Mouse (Mus musculus) liver (tissue): ENCODE data around the gene Rtkn.

ENCODE experiments used
- DNase-seq: peaks from one replicate; pipeline ENCODE4 v3.0.0-alpha.2; 2020; ENCODE audit warnings: mixed read lengths

Rtkn gene

DNA sequence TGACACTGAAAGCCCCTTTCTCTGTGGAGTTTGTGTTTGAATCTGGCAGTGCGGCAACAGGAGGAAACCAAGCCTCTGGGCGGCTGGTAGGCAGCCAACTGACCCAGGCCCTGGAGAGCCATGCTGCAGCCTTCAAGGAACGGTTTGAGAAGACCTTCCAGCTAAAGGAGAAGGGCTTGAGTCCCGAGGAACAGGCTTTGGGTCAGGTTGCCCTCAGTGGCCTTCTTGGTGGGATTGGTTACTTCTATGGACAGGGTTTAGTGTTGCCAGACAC lies 18.2 kb upstream of the Rtkn start:
- no peak for DNase-seq

DNA sequence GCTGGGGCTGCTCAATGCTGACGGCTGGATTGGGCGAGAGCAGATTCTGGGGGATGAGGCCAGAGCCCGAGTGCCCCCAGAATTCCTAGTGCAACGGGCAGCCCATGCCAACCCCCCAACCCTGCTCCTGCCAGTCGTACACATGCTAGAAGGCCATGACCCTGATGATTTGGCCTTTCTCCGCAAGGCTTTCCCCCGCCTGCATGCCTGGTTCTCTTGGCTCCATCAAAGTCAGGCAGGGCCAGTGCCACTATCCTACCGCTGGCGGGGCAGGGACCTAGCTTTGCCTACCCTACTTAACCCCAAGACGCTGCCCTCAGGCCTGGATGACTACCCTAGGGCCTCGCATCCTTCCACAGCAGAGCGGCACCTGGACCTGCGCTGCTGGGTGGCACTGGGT lies 17.6 kb upstream of the Rtkn start:
- no peak for DNase-seq

DNA sequence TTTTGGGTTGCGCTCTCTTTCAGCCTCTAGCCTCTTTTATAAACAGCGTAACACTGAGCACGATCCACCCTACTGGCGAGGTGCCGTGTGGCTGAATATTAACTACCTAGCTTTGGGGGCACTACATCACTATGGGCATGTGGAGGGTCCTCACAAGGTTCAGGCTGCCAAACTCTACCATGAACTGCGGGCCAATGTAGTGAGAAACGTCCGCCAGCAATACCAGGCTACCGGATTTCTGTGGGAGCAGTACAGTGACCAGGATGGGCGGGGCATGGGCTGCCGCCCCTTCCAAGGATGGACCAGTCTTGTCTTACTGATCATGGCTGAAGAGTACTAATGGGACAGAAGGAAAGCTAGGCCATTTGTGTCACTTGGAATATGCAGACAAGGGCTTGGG lies 16.9 kb upstream of the Rtkn start:
- DNase-seq = no peak

DNA sequence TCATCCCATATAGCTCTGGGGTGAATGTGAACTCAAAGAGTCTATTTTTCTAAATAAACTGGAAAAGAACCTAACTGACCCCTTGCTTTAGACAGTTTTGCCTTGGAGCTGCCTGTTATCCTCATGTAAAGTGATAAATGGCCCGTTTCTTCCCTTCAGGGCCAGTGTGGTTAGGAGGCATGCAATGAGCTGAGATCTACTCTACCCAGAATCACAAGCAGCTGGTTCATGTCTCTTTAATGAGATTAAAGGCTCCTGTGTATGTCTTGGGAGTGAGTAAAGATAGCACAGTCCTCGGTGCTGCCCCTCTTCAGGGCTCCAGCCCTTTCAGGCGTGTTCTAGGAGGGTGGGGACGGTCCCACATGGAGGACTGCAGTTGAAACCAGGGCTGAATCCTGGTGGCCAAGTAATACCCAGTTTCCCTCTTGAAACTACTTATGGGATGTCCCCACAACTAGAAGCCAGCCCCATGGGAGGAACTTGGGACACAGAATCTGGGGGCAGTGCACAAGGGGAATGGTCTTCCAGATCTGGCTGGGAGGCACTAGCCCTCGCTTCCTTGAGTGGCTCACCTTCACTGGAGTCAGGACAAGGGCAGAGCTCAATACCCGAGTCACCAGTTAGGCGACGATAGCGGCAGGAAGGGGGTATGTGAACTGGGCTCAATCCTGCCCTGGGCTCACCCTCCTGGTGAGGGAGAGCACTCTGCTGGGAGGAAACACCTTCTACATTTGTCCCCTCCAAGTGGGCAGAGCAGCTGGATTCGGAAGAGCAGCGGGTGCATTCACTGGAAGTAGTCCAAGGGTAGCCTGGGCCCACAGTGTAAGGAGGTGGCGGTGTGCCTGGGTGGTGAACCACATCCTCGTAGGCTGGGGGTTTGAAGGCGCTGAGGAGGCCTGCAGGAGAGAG lies 16.2 kb upstream of the Rtkn start:
- DNase-seq = no peak

DNA sequence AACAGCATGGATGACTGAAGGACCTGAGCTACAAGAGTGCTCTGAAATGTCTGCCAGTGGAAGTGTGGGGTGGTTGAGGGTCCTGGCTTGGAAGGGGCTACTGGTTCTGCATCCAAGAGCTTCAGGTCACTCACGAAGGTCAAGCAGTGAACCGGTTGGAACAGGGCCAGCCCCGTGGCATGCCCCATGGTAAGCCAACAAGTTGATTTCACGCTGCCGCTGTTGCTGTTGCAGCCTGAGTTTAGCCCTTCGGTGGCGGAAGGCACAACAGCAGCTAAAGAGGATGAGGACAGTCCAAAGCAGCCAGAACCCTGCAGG lies 15.6 kb upstream of the Rtkn start:
- DNase-seq = no peak

DNA sequence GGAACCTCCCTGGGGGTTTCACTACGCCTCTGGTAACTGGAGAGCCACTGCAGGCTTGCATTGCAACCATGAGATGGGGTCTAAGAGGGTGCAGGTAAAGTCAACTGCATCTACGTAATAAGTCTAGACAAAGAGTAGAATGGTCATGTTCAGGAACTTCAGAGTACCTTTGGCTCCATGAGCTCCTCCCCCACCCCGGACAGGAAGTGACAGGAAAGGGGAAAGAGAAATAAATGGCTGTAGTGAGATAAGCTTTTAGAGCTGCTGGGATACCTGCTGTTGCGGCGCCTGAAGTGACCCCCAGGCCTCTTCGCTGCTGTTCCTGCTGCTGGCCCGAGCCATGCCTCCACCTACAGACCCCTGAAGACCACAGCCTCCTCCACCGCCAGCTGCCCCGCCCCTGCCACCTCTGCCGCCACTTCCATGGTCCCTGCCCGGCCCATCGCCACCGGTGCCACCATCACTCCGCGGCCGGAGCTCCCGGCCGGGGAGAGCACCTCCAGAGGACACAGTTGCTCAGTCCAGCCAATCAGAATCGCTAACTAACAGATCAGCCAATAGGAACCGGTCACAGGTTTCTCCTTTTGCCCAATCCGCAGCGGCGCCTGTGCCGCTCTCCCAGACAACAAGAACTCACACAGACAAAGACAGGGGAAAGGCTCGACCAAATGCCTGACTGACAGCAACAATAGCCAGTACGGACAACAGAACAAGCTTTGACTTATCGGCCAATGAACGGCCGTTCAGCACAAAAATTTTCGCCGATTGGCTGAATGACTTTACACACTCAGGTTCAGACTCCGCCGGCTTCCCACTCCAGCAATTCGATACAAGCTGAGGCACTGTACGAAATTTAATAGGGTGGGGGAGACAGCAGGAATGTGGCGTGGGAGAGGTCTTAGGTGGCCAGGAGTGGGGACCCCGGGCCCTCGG lies 14.1 kb upstream of the Rtkn start, which contains the start of gene Wbp1:
Gene Wbp1 (minus strand): TSS at position 630 of the 933 bp plus-strand sequence.
- DNase-seq = peak; percentile 94

DNA sequence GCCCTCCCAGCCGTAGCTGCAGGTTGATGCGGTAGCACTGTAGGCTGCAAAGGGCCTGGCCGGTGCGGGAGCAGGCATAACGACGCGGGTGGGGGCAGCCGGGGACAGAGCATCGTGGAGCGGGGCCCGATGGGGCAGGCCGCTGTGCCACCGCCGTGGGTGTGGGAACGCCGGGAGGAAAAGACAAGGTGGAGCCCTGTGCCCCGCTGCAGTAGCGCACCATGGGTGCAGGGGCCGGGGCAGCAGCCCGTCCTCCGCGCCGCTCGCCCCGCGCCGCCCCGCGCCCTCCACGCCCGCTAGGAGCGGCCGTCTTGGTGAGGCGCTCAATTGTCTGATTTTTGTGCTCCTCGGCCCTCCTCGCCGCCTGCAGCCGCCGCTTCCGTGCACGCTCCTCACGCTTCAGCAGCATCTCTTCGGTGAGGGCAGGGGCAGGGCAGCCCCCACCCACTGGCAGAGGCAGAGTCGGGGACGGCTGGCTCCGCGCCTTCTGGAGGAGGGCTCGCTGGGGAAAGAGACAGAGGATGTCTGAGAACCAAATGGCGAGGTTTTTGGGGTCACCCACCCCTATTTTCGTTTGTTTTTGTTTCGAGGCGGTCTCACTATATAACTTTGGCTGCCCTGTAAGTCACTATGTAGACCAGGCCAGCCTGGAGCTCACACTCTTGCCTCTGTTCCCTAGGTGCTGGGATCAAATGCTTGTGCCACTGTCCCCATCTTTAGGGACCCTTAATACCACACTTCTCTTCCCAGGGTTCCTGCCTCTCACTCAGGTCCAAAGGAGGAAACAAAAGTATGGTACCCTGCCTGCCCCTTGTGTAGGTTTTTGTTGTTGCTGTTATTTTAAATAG lies 13.2 kb upstream of the Rtkn start:
- DNase-seq = peak; percentile 54

DNA sequence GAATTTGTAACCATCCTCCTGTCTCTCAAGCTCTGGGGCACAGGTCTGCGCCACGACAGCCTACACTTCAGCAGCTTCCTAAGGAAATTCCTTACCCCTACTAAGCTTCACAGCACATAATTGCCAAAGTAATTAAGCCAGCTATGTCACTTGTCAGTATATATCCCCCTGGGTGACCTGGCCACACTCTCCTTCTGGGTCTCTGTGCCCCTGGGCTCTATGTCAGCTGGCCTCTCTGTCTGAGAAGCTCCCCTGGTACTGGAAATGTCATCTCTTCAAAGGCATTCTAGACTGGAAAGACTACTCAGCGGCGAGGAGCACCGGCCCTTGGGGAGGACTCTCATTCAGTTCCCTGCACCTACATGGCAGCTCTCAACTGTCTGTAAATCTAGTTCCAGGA lies 12.3 kb upstream of the Rtkn start:
- no peak for DNase-seq

DNA sequence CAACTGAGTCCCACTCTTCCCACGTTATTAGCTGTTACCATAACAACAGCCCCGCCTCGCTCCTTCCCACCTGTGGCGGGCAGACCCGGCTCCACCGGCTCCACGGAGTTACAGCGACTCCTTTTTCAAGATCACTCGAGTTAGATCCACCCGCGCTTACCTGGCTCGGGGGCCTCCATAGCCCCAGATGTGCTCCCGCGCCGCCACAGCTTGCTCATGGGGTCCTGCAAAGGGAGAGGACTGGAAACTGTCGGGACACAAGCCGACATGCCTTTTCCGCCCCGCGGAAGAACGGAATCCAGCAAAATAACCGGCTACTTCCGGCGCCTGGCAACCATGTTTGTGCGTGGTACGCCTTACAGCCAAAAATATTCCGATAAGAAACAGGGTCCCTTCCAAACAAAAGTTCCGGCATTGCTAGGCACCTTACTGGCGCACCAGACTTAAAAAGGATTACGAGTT lies 10.4 kb upstream of the Rtkn start:
- peak; percentile 89 for DNase-seq

DNA sequence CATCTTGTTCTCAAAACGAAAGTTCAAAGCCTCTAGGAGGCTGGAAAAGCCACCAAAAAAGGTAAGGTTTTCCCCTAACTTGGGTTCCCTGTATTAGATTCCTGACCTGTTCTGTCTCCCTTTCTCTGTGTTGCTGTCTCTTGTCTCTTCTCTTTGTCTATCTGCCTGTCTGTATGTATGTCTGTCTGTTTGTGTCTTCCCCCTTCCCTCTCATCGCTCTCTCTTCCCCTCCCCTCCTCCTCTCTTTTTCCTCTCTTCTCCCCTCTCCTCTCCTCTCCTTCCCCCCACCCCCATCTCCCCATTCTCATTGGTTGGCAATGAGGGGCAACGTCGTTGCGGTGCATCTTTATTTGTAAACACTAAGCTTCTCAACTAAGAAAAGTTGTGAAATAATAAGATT lies 9.9 kb upstream of the Rtkn start, which contains the start of gene Ino80b:
Gene Ino80b (minus strand): TSS at position 101 of the 400 bp plus-strand sequence.
- no peak for DNase-seq

DNA sequence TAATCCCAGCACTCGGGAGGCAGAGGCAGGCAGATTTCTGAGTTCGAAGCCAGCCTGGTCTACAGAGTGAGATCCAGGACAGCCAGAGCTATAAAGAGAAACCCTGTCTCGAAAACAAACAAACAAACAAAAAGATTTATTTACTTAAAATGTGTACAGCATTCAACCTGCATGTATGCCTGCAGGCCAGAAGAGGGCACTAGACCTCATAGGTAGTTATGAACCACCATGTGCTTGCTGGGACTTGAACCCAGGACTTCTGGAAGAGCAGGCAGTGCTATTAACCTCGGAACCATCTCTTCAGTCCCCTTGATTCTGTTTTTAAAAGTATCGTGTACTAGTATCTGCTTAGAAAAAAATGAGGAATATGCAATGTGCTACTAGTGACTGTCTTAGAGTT lies 7.8 kb upstream of the Rtkn start:
- no peak for DNase-seq

DNA sequence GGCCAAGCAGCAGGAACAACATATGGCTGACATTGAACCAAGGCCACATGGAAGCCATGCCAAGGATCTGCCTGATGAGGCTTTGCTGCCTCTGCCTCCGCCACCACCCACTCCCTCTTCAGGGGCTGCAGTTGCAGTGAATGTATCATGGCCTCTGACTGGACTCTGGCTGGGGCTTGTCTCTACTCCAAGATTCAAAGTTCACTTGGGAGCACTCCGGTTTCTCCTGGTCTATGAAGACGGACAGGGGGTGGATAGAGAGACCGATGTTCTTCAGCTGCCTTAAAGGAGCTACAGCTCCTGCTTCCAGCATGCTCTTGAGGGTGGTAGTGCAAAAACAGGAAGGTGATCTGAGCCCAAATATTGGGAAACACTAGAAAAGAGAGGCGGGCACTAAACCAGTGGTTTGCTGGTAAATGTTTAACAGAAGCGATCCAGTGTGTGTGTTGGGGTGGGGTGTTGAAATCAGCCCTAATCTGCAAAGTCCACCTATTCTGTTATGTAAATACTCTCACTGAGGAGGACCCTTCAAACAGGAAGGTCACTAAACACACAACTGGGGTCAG lies 3.7 kb upstream of the Rtkn start:
- DNase-seq = no peak

DNA sequence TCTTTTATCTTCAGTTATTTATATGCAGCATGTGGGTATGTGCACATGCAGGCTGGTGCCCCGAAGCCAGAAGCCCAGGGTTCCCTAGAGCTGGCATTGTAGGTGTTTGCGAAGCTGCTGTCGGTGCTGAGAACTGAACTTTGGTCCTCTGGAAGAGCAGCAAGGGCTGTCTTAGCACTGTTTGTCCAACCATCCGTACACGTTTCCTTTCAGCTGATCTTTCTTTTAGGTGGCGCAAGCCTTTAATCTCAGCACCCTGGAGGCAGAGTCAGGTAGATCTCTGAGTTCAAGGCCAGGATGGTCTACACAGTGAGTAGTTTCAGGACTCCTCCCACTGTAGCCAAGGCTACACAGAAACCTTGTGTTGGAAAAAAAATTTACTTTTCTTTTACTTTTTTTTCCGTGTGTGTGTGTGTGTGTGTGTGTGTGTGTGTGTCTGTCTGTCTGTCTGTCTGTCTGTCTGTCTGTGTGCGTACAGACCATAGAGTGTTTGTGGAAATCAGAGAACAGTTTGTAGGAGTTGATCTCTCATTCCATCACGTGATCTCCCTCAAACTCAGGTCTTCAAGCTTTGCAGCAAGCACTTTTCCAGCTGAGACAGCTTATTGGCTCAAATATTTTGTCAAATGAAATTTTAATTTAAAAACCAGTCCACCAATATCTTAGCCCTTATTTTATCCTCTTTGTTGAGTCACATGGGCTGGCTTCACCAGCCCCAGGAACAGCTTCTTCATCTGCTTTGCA lies 2.9 kb upstream of the Rtkn start:
- no peak for DNase-seq

DNA sequence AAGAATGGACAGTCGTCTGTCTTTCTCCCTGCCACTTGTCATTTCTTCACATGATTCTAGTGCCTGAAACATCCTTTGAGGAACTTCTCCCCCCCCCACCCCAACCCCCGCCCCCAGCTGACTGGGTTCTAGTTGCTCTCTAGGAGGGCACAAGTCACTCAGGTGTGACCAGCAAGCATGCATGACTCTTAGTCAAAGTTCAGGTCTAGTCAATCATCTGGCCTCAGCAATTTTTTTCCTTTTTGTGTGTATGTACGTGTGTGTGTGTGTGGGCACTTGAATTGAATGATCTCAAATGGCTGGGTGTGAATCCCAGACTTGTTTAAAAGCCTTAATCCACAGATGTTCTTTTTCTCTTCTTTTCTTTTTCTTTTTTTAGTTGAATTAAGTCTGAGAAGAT lies 1.0 kb upstream of the Rtkn start:
- DNase-seq = no peak

DNA sequence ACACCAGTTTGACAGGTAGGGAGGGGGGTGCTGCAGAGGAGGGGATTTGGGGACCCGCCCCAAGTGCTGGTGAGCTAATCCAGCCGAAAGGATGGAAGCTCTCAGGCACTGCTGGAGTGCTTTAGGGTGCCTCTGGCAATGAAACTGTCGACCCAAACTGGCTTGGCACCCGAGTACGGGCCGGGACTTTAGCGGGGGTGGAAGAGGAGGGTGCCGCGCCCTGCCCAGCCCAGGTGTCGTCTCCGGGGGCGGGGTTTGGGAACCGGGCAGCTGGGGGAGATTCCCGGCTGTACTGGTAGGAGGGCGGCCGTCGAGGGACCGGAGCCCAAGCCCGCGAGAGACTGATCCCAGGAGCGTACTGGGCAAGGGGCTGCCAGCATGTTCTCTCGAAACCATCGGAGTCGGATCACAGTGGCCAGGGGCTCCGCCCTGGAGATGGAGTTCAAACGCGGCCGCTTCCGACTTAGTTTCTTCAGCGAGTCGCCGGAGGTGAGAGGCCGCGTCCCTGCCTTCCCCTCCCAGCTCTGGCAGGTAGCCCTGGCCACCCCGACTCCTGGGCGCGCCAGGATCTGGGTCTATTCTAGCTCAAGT lies 403 bp downstream of the Rtkn start:
- DNase-seq = peak; percentile 38

DNA sequence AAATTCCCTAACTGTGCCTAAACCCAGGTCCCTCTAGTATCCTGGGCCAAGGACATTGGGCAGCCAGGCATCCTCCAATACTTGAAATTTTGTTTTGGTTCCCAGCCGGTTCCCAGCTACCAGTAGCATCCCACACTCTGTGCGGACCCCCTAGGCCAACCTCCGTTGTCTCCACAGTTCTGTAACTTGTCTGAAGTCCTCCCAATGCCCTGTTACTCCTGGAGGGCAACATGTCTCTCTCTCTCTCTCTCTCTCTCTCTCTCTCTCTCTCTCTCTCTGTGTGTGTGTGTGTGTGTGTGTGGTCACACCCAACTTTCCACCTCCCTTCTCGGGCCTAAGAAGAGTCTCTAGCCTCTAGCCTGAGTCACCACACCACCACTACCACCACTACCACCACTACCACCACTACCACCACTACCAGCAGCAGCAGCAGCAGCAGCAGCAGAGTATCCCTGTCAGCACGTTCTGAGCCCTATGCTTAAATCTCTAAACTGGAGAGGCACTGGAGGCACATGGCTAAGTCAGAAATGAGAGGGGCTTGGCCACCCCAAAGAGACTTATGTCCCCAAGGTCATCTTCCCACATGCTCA lies 1.1 kb downstream of the Rtkn start:
- DNase-seq = no peak

DNA sequence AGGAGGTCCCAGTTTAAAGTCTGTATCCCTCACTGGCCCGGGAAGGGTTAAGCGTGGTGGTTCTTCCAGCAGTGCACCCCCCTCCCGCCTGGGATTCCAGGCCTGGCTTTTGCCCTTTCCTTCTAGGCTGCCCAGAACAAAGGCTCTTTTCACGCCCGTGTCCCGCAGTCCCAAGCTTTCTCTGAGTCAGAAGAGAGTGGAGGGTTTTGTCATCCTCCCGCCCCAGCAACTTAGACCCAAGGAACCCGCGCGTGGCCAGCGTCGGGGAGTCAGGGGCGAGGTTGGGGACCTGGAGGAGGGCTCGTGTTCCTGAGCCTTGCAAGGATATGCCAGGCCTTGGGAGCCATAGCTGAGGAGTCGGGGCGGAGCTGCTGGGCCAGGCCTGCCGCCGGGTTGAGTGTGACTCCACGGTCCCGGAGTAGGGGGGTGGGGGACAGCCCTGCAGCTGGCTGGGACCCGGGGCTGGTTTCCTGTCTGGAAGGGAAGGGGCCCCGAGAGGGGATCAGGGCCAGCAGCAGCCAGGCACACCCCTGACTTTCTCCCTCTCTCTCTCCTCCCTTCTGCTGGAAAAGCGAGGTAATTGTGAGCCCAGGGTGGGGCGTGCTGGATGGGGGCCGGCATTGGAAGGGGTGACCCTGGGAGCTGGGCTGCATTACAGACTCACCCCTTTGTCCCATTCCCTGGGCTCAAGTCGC lies 1.8 kb downstream of the Rtkn start:
- DNase-seq = peak; percentile 65

DNA sequence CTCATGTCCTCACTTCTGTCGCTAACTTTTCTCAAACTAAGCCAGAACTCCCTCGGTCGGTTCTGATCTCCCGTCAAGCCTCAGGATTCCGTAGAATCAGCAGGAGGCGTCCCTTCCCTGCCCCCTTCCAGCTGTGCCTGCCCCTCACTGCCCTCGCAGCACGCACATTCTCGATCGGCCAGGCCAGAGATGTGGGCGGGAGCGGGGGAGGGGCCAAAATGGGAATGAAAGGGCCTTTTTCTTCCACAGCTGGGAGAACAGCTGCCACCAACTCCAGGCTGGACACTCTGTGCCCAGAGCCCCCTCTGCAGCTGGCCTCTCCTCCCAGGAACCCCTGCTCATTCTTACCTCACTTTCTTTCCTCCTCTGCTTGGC lies 2.3 kb downstream of the Rtkn start:
- DNase-seq = peak; percentile 83

DNA sequence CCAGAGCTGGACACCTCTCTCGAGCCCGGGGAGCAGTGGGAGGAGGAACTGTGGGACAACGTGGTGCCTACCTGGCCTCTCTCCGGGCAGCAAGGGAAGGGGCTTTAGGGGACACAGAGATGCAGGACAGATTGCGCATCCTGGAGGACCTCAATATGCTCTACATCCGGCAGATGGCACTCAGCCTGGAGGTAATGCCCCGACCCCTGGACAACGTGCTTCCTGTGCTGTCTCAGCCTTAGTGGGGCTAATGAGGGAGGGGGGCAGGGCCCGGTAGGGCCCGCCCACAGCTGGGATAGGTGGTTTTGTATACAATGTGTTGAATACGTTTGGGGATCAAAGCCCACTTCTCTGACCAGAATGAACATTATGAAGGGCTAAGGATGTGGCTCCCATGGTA lies 2.8 kb downstream of the Rtkn start:
- peak; percentile 43 for DNase-seq

DNA sequence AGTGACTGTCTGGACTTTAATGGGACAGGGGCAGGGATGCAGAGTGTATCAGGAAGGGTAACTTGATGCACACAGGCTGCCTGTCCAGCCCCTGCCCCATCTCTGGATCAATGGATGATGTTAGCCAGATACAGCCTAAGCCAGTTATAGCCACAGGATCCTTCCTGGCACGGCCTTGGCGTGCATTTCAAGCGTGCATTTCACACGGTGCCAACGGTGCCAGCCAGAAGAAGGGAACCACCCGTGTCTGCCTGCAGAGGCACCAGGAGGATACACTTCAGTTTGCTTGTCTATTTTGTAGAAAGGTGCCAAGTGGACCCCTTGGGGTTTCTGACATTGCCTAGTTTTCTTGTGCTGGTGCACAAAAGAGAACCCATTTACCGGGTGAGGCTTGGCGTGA lies 4.8 kb downstream of the Rtkn start:
- DNase-seq = no peak

DNA sequence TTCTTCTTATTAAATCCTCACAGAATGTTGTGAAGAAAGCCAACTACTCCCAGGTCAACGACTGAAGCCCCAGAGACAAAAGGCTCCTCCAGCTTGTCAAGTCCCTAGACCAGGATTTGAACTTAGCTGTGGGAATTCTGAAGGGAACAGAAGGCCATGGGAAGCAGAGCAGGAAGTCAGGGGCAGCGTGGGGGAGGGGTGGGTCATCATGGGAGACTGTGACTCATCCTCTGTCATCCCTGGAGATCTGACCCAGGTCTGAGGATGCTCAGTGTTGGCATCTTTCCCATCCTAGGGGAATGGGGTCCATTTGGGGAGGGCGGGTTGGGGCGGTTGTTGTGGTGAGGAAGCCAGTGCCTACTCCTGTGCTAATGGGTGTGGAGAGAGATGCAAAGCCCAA lies 6.4 kb downstream of the Rtkn start:
- DNase-seq = no peak
